25 mouse cellular contexts compared by ENCODE assay signal in genomic region chr6:88443446-88443845, GRCm38 (mm10). TPM values are rescaled to one million over a fixed set of nuclear protein-coding genes. Genes with fewer than 3 reads are reported as not detected.
DNase-seq lines count a peak whose midpoint lies in the region; ATAC-seq and TF ChIP-seq lines count a peak whose summit lies in the region.
"Had no signal": no experiment of that assay in that cellular context is flagged by ENCODE, and none has a peak within 500 bp of the region (broad histone marks: within the 10 kb centered on the region; RNA-seq: fewer than 3 reads in every experiment).

No protein-coding gene starts in this region.

- H3K27ac ChIP-seq in heart, postnatal 0 days (ENCODE audit: low read depth): peak overlapping the region; percentile 14; the same call in 1 of the 2 replicates
- H3K27ac ChIP-seq in liver, adult 2 months (replicated peaks; ENCODE audit: insufficient read depth, low read depth, low read length): peak overlapping the region; percentile 90
- H3K27ac ChIP-seq in thymus, adult 2 months (ENCODE audit: control insufficient read depth, insufficient read depth, low read length): peak overlapping the region; percentile 90
- H3K27ac ChIP-seq: embryonic facial prominence, embryonic 15.5 days; heart, embryonic 10.5 days; hindbrain, embryonic 10.5 days; kidney, postnatal 0 days; layer of hippocampus, adult 2 months; limb, embryonic 12.5 days; midbrain, embryonic 13.5 days; stomach, embryonic 15.5 days had no signal

- no peak for TF ChIP-seq POLR2A in liver, adult 2 months (IDR thresholded peaks at IDR 0.05; ENCODE audit: extremely low read depth, insufficient read depth, low read length)
- no peak for TF ChIP-seq POLR2A in thymus, adult 2 months (IDR thresholded peaks at IDR 0.05; ENCODE audit: control insufficient read depth, extremely low read depth, insufficient read depth, low read length, poor library complexity)

- no peaks in the 10 kb centered on the region; the same call in 1 of the 2 replicates for H3K4me1 ChIP-seq in heart, postnatal 0 days (ENCODE audit: control insufficient read depth, insufficient read depth)
- peaks cover 20% of the 10 kb centered on the region for H3K4me1 ChIP-seq in liver, adult 2 months (ENCODE audit: control insufficient read depth, insufficient read depth, low read length)
- H3K4me1 ChIP-seq in thymus, adult 2 months (replicated peaks; ENCODE audit: control insufficient read depth, insufficient read depth, low read length): peaks cover 40% of the 10 kb centered on the region

- WGBS in heart, postnatal 0 days: 66% methylated on average over 3 of the region's 3 CpGs
- WGBS in liver, adult 2 months: 56% methylated on average over 3 of the region's 3 CpGs
- WGBS in thymus, adult 2 months: 81% methylated on average over 3 of the region's 3 CpGs

- DNase-seq in heart, postnatal 0 days (ENCODE audit: low spot score): no peak
- DNase-seq in heart, postnatal 4 days: no peak
- peak; percentile 29 for DNase-seq in liver, adult 2 months (ENCODE audit: extremely low read depth, low read depth, low spot score)
- no peak for DNase-seq in liver
- DNase-seq in thymus, adult 2 months: no peak
- DNase-seq in thymus, postnatal 10 days (ENCODE audit: low spot score in 2 of 2): no peak
- no peak for DNase-seq in right cerebral cortex, adult 18-20 months
- DNase-seq: adrenal gland, adult 2 months; cerebellum, adult 11-12 months; cerebellum, postnatal 36 days; embryo, embryonic 11 days; gastrocnemius, postnatal 10 days; kidney, adult 18-20 months; lung, postnatal 14 days; thymus, postnatal 4 days had no signal

- no peak overlapping the region; the same call in 1 of the 2 replicates for H3K9ac ChIP-seq in heart, postnatal 0 days (replicated peaks; ENCODE audit: low read depth, low read length)
- no peak overlapping the region for H3K9ac ChIP-seq in liver, adult 2 months (ENCODE audit: low read depth, low read length)
- H3K9ac ChIP-seq: embryonic facial prominence, embryonic 15.5 days; limb, embryonic 12.5 days; midbrain, embryonic 13.5 days; stomach, embryonic 15.5 days had no signal

- H3K4me2 ChIP-seq in heart, postnatal 0 days (ENCODE audit: low read depth, low read length): no peak overlapping the region
- H3K4me2 ChIP-seq: embryonic facial prominence, embryonic 15.5 days; limb, embryonic 12.5 days; midbrain, embryonic 13.5 days; stomach, embryonic 15.5 days had no signal

- no peaks in the 10 kb centered on the region for H3K36me3 ChIP-seq in heart, postnatal 0 days (replicated peaks; ENCODE audit: control insufficient read depth, insufficient read depth, low read length)
- no peaks in the 10 kb centered on the region for H3K36me3 ChIP-seq in liver, adult 2 months (ENCODE audit: control insufficient read depth, insufficient read depth, low read length)
- H3K36me3 ChIP-seq in thymus, adult 2 months (ENCODE audit: control insufficient read depth, insufficient read depth, low read length): no peaks in the 10 kb centered on the region
- H3K36me3 ChIP-seq: embryonic facial prominence, embryonic 15.5 days; heart, embryonic 10.5 days; hindbrain, embryonic 10.5 days; limb, embryonic 12.5 days; midbrain, embryonic 13.5 days; stomach, embryonic 15.5 days had no signal

- no peak for TF ChIP-seq EP300 in heart, postnatal 0 days (IDR thresholded peaks at IDR 0.05; ENCODE audit: low read depth)

- ATAC-seq in heart, postnatal 0 days (ENCODE audit: insufficient read depth, low read depth): no peak
- ATAC-seq: CD4-positive, CD25-positive, alpha-beta regulatory T cell, adult 4 months; forebrain, embryonic 14.5 days; midbrain, embryonic 13.5 days had no signal

- H3K79me2 ChIP-seq in liver, adult 2 months (ENCODE audit: control insufficient read depth, insufficient read depth, low read length): peaks cover 28% of the 10 kb centered on the region

- H3K4me3 ChIP-seq in heart, postnatal 0 days (ENCODE audit: low read depth, low read length): no peak overlapping the region
- no peak overlapping the region for H3K4me3 ChIP-seq in liver, adult 2 months (ENCODE audit: insufficient read depth, low read depth, low read length)
- no peak overlapping the region for H3K4me3 ChIP-seq in thymus, adult 2 months (ENCODE audit: control insufficient read depth, insufficient read depth, low read length)
- H3K4me3 ChIP-seq: embryonic facial prominence, embryonic 15.5 days; heart, embryonic 10.5 days; hindbrain, embryonic 10.5 days; layer of hippocampus, adult 2 months; limb, embryonic 12.5 days; midbrain, embryonic 13.5 days; stomach, embryonic 15.5 days had no signal

- H3K27me3 ChIP-seq in heart, postnatal 0 days (ENCODE audit: control insufficient read depth, insufficient read depth, low read length): no peaks in the 10 kb centered on the region
- no peaks in the 10 kb centered on the region for H3K27me3 ChIP-seq in liver, adult 2 months (ENCODE audit: control insufficient read depth, insufficient read depth, low read length)
- H3K27me3 ChIP-seq in thymus, adult 2 months (ENCODE audit: control insufficient read depth, insufficient read depth, low read length): no peaks in the 10 kb centered on the region
- H3K27me3 ChIP-seq: embryonic facial prominence, embryonic 15.5 days; stomach, embryonic 15.5 days had no signal

- no peak for TF ChIP-seq CTCF in heart, postnatal 0 days (IDR thresholded peaks at IDR 0.05; ENCODE audit: low read depth)
- TF ChIP-seq CTCF in liver, adult 2 months (IDR thresholded peaks at IDR 0.05; ENCODE audit: low read depth, low read length): no peak
- no peak for TF ChIP-seq CTCF in thymus, adult 2 months (IDR thresholded peaks at IDR 0.05; ENCODE audit: borderline replicate concordance, control insufficient read depth, extremely low read depth, insufficient read depth, low read length, poor library complexity)

- no peaks in the 10 kb centered on the region for H3K9me3 ChIP-seq in heart, postnatal 0 days (replicated peaks; ENCODE audit: control insufficient read depth, low read length)
- H3K9me3 ChIP-seq: embryonic facial prominence, embryonic 15.5 days; heart, embryonic 10.5 days; hindbrain, embryonic 10.5 days; limb, embryonic 12.5 days; midbrain, embryonic 13.5 days; stomach, embryonic 15.5 days had no signal

RNA-seq across cellular contexts. Expression of gene Eefsec, which starts 2.9 kb away (rescaled TPM):
- total RNA-seq in heart, postnatal 0 days (2014; rRNA removed; ENCODE audit: low replicate concordance): 12.9 and 25.6 TPM in 2 replicates
- 11.3 and 12.8 TPM in 2 replicates for polyA plus RNA-seq in heart, postnatal 0 days (2015; fragmentation: Nextera tagmentation; extraction: Ambion mirVana)
- total RNA-seq in heart, postnatal 4 days (2021): 10 to 100 TPM; 13.2 to 16.8 TPM
- 23.7 and 27.3 TPM in 2 replicates for total RNA-seq in liver, adult 2 months (2014; rRNA removed)
- 39.2 and 42.8 TPM in 2 replicates for polyA plus RNA-seq in liver, adult 2 months (2012; rRNA removed)
- 79.5 and 83.6 TPM in 2 replicates for polyA plus RNA-seq in thymus, adult 2 months (2012; rRNA removed)

RNA-seq across cellular contexts. Expression of gene Ruvbl1, which starts 21.8 kb away (rescaled TPM):
- total RNA-seq in heart, postnatal 0 days (2014; rRNA removed; ENCODE audit: low replicate concordance): 12.2 and 27.4 TPM in 2 replicates
- 42.3 and 44.9 TPM in 2 replicates for polyA plus RNA-seq in heart, postnatal 0 days (2015; fragmentation: Nextera tagmentation; extraction: Ambion mirVana)
- 10 to 100 TPM; 24.5 to 24.7 TPM for total RNA-seq in heart, postnatal 4 days (2021)
- 17.5 and 21.1 TPM in 2 replicates for total RNA-seq in liver, adult 2 months (2014; rRNA removed)
- 13.9 and 14.0 TPM in 2 replicates for polyA plus RNA-seq in liver, adult 2 months (2012; rRNA removed)
- polyA plus RNA-seq in thymus, adult 2 months (2012; rRNA removed): 52.1 and 52.2 TPM in 2 replicates

Comparison
In these comparisons a context has a peak if more than half of its experiments do, and no peak if none do; other contexts are left out.
1. H3K27ac ChIP-seq: peak in every context shown above with its lines; median percentile 90 in liver, adult 2 months; 90 in thymus, adult 2 months; 14 in heart, postnatal 0 days.